Mouse (Mus musculus) naive thymus-derived CD4-positive, alpha-beta T cell, adult 2 months (primary cell): ENCODE measurements around the gene Ddx28.

Experiments
- DNase-seq: peaks from one replicate; pipeline ENCODE4 v3.0.0-alpha.2; 2011; ENCODE audit warnings: low read depth

The Ddx28 gene

DNA sequence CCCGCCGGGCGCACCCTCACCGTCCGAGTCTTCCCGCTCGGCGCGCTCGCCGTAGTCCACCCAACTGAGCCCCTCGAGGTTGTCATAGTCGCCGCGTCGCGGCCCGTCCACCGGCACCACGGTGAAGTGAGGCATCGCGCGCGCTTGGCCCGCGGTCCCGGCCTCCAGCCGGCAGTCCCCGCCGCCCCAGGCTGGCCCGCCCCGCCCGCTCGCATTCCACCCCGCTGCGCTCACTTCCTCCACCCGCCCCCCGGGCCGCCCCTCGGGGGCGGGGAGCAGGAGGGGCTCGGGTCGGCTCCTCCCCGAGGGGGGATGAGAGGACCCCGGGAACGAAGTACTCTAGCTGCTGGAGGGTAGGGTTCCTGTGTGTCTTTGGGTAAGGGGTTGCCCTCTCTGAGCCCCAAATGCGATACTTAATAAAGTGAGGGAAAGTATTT is 45.8 kb downstream of the Ddx28 start, which contains the start of gene Slc12a4:
Slc12a4 (minus strand) TSS at position 193 of the 437 bp plus-strand sequence.
- peak; percentile 70 for DNase-seq

DNA sequence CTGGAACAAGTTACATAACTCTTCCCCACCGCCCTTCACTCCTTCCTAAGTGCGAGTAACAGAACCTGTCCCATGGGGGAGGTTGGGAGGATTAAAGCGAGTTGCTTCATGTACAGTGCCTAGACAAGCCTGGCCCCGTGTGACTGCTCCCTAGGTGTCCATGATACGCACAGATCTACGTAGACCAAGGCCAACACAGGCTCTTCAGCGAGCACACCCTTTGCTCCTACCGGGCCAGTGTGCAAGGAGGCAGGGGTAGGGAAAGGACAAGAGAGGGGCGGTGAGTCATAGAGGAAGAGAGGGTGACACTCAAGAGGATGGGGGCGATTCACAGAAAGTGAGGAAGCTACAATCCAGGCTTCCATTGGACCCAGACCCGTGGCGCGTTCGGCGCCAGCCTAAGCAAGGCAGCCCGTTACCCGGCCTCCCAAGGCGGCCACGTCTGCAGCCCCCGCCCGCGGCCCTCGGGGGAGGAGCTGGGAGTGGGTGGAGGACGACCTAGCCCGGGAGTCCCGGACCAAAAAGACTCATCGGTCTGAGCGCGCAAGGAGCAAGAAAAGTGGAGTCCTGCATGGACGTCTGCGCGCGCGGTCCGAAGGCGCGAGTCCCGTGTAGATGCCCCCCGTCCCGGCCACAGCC is 46.3 kb downstream of the Ddx28 start:
- peak; percentile 56 for DNase-seq

DNA sequence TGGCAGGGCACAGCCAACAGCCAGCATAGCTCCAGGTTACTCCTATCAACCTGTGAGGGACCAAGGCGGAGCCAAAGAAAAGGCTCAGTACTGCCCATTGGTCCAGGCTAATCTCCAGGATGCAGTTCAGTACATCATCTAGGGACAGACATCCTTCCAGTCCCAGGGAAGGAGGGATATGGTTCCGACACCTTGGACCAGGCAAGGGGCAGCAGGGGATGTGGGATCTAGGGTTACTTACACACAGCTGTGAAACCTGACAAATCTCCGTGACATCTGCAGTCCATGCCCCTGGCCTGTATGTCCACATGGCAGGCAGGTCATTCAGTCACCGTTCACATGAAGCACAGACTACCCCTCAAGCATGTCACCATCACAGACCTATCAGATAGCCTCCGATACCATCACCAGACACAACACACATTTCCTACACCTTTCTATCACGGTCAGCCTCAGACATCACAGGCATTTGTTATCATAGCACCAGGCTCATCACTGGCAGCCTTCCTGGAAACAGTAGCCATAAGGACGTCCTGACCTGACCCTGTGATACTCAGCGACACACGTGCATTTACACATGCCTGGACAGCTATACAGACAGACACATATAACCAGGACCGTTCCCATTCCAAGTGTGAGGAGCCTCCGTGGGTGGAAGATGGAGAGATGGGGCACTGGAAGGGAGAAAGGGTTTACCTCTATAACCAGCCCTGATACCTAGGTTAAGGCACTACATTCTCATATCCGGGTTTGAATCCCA is 47.0 kb downstream of the Ddx28 start:
- DNase-seq = no peak

DNA sequence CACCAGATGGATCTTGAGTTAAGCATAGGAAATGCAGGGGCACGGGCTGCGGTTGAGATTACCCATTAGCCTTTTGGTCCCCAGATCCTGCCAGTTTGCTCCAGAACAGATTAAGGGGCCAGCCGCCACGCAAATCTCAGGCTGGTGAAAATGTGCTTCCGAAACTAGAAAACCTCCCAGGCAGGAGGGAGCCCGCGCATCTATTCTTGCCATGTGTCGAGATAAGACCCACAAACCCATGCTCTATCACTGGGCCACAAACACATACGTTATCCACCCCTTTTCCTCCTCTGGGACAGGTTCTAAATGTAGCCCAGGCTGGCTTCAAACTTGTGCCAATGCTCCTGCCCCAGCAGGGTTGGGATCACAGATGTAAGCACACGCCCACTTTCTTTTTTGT is 50.1 kb downstream of the Ddx28 start:
- DNase-seq = no peak

DNA sequence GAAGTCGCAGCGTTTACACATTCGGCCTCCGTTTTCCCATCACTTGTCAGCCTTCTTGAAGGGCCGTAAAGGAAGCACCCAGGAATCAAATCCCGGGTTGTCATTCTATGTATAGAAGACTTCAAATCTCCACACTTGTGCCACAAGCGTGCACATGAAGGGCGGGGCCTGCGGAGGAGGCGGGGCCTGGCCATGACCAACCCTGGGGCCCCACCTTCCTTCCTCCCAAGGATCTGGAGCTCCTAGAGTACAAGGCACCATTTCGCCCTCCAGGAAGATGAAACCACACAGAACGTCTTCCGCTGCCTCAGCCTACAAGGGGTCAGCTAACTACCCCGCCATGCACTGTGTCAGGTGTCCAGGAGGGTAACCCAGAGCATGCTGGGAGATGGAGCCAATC is 50.6 kb downstream of the Ddx28 start:
- no peak for DNase-seq
